Mouse (Mus musculus) urinary bladder, adult 2 months (tissue): ENCODE results near the gene Cacna2d2. TPM values are rescaled to one million over a fixed set of nuclear protein-coding genes. Genes with fewer than 3 reads are reported as not detected.

Experiments
- DNase-seq: peaks from one replicate; pipeline ENCODE4 v3.0.0; 2022; ENCODE audit warnings: low spot score
- polyA plus RNA-seq: library from polyadenylated mRNA; depleted of rRNA; stranded (reverse); fragments of >200 nt; gene quantifications from 2 replicates; pipeline ENCODE4 v1.2.3, GENCODE M21; 2012

Gene Cacna2d2
- polyA plus RNA-seq, 1 experiment: 0.84 TPM

DNA sequence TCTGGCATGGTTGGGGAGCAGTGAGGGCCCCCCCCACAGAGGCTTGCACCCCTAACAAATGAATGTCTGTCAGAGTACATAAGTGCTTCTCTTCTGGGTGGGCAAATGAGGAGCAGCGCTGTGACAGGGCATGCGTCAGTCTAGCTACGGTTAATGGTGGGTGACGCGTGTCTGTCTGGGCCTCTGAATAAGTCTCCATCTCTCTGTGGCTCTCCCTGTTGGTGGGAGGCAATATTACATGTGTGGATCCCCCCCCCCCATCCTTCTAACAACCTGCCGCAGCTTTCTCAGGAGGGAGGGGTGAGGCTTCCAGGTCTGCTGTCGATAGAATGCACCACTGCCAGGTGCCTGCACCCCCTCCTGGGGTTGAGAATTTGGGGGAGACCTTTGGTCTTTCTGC lies 3.7 kb downstream of the Cacna2d2 start:
- DNase-seq: no peak

DNA sequence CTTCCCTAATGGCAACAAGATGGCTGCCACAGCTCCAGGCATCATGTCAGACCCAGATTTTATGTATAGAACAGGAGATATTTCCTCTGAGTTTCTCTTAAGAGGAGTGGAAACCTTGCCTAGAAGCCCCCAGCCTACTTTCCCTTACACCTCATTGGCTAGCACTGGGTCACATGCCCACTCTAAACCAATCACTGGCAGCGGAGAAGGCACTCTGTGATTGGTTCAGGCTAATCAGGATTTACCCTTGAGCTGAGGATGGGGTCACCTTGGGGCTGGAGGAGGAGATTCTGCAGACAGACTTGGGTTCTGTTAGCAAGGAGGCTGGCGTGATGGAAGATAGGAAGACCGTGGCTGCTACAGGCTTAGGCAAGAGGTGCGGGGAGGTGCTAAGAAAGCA lies 10.0 kb downstream of the Cacna2d2 start:
- no peak for DNase-seq

DNA sequence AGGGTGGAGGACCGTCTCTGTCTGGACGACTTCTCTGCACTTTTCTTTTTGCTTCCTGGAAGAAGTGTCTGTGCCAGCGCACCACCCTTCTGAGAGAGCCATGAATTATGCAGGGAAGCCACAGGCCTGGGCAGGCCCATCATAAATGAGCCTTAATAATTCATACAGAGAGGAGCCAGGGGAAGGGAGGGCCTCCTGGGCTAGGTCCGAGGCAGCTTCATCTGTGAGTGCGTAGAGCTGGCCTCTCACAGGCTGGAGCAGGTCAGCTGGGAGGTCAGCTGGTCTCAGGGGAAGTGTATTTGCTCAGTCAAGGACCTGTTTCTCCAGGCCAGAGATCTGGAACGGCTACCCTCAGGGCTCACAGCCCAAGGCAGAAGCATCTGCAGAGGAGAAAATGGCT lies 17.7 kb downstream of the Cacna2d2 start:
- peak; percentile 26 for DNase-seq

- DNase-seq: no peak
Measured at GRCm38 (mm10) chr9:107419491-107420244, 20.3 kb downstream of the Cacna2d2 start.

GRCm38 (mm10) chr9:107420898-107421297 lies 21.5 kb downstream of the Cacna2d2 start:
- no peak for DNase-seq

DNA sequence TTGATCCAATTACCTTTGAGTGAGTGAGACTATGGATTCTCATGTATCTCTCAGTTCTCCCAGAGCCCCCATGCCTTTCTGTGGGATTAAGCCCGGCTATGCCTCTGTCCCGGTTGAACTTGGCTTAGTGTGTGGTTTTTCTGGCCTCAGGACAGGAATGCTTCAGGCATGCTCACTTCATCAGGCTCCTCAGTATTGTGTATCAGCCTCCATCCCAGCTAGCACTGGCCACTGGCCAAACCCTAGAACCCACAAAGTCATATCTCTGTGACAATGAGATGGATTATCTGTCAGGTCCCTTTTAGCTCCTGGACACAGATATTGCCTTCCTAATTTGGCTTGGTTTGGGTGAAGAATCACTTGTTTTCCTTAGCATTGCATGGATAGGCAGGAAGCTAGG lies 23.5 kb downstream of the Cacna2d2 start:
- no peak for DNase-seq

- no peak for DNase-seq
Measured at GRCm38 (mm10) chr9:107424485-107425175, 25.2 kb downstream of the Cacna2d2 start.

- DNase-seq: no peak
Measured at GRCm38 (mm10) chr9:107427876-107428275, 28.5 kb downstream of the Cacna2d2 start.

DNA sequence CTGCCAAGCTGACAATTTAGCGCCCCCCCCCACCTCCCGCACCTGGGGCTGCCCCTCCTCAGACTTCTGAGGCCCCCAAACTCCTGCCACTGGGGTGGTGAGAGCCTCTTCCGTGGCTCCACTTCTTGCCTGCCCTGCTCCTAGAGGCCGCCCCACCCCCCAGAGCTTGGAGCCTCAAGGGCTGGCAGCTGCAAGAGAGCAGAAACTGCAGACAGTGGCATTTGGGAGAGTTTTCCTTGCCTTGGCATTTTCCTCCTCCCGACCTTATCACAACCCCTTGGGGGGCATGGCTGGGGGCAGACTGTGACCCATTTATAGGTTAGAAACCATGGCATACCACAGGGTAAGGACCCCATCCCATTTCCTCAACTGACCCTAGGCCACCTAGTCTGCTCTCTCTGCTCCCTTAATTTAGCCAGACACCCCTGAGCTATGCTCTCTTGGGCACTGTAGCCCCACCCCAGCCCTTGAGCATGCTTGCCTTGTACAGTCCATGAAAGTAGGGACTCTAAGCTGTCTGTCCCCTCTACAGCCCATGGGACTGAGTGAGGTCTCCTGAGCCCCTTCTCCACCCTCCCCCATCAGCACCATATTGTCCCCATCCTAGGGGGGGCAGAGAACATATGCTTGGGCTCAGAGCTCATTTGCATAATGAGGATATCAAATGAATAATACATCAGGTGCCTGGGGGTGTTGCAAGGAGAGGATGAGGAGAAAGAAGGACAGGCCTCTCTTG lies 29.2 kb downstream of the Cacna2d2 start:
- no peak for DNase-seq

GRCm38 (mm10) chr9:107430445-107430844 lies 31.0 kb downstream of the Cacna2d2 start:
- DNase-seq: no peak

- DNase-seq: no peak
Measured at GRCm38 (mm10) chr9:107432546-107432945, 33.1 kb downstream of the Cacna2d2 start.

- no peak for DNase-seq
Measured at GRCm38 (mm10) chr9:107434851-107435250, 35.4 kb downstream of the Cacna2d2 start.

DNA sequence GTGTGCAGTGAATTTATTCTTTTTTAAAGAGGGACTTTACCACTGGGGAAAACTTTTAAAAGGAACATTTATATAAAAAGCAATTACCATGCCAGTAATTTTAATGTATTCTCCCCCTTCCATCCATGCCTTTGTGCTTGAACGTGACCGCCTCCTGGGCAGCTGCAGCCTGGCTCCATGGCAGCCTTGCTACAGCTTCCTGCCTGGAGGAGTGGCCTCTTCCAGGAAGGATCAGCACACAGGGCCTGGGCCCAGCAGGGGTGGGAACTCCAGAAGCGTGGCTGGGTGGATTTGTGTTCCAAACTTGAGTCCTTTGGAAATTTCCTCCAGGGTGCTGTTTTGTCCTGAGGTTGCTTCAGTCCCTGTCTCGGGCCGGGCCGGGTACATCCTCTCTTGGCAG lies 35.9 kb downstream of the Cacna2d2 start:
- DNase-seq: no peak

GRCm38 (mm10) chr9:107442891-107443290 lies 43.5 kb downstream of the Cacna2d2 start:
- DNase-seq: no peak

GRCm38 (mm10) chr9:107443324-107443723 lies 43.9 kb downstream of the Cacna2d2 start:
- no peak for DNase-seq

DNA sequence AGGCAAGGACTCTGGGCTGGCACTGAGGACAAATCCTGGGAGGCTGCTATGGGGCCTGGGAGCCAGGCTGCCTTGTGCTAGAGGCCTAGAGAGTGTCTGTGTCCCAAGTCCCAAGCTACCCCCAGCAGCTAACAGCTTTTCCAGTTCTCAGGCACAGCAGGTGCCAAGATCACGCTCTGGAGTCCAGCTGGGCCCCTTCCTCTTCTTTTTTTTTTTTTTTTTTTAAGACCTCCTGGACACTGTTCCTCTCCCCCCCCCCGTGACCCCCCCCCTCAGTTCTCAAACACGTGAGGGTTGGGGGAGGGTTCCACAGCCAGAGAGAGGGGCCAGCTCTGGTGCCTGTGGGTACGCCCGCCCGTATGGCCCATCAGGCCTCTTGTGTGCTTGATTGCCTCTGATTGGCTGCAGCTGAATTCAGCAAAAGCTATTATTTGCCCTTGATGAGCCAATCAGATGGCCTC lies 45.6 kb downstream of the Cacna2d2 start:
- DNase-seq: no peak

GRCm38 (mm10) chr9:107448805-107449517 lies 49.5 kb downstream of the Cacna2d2 start:
- DNase-seq: no peak

GRCm38 (mm10) chr9:107451400-107451799 lies 52.0 kb downstream of the Cacna2d2 start:
- no peak for DNase-seq

GRCm38 (mm10) chr9:107451891-107452521 lies 52.6 kb downstream of the Cacna2d2 start:
- no peak for DNase-seq

- no peak for DNase-seq
Measured at GRCm38 (mm10) chr9:107452552-107452951, 53.1 kb downstream of the Cacna2d2 start.

GRCm38 (mm10) chr9:107453151-107453550 lies 53.7 kb downstream of the Cacna2d2 start:
- no peak for DNase-seq
